Mouse (Mus musculus) midbrain, embryonic 16.5 days (tissue): ENCODE measurements at regions not wholly inside any gene's neighbourhood (a gene's known extent, or its start where the extent isn't known, plus 50 kb on each side); places are given as distances from the start of the nearest gene placed in this dataset.

Source experiments
- ATAC-seq: fragments of 200-750 bp; cut with Nextera tagmentation; 2 replicates; pipeline ENCODE4 v1.8.0; 2017; ENCODE audit warnings: moderate TSS enrichment
- H3K27ac ChIP-seq: fragments of 300-500 bp; sonication (generic); 2 replicates; pipeline ENCODE4 v1.5.1; 2014; ENCODE audit warnings: mild to moderate bottlenecking, low read length, mixed read lengths
- H3K27me3 ChIP-seq: fragments of 300-500 bp; sonication (generic); 2 replicates; pipeline ENCODE4 v1.6.1; 2014; ENCODE audit warnings: low read depth, low read length, mixed read lengths; ENCODE audit not compliant: control insufficient read depth, insufficient read depth
- H3K36me3 ChIP-seq: fragments of 300-500 bp; sonication (generic); 2 replicates; pipeline ENCODE4 v1.6.1; 2014; ENCODE audit warnings: mild to moderate bottlenecking, low read length, moderate library complexity, mixed read lengths; ENCODE audit not compliant: control insufficient read depth, insufficient read depth
- H3K4me1 ChIP-seq: fragments of 300-500 bp; sonication (generic); 2 replicates; pipeline ENCODE4 v1.6.1; 2014; ENCODE audit warnings: mild to moderate bottlenecking, low read length, mixed read lengths; ENCODE audit not compliant: control insufficient read depth, insufficient read depth
- H3K4me2 ChIP-seq: fragments of 300-500 bp; sonication (generic); 2 replicates; pipeline ENCODE4 v1.6.1; 2014; ENCODE audit warnings: mild to moderate bottlenecking, low read length, mixed read lengths
- H3K4me3 ChIP-seq: fragments of 300-500 bp; sonication (generic); 2 replicates; pipeline ENCODE4 v1.5.1; 2014; ENCODE audit warnings: low read depth, mild to moderate bottlenecking, low read length, moderate library complexity, mixed read lengths
- H3K9ac ChIP-seq: fragments of 300-500 bp; sonication (generic); 2 replicates; pipeline ENCODE4 v1.6.1; 2014; ENCODE audit warnings: low read depth, low read length, mixed read lengths
- H3K9me3 ChIP-seq: fragments of 300-500 bp; sonication (generic); replicated peaks from 2 replicates; pipeline ENCODE4 v1.6.1; 2014; ENCODE audit warnings: mild to moderate bottlenecking, low read length, mixed read lengths; ENCODE audit not compliant: control insufficient read depth, poor library complexity, severe bottlenecking
- WGBS: fragments of 180-500 bp; shearing (Covaris S2); extraction: QIAGEN DNeasy Blood & Tissue Kit; methylation state at CpG from one replicate; pipeline ENCODE4 v1.1.7; 2014; 5-methylcytosine and 5-hydroxymethylcytosine counted together

- WGBS, result 78% methylated on average over 1 of the region's 1 CpGs
Measured at GRCm38 (mm10) chr9:9606322-9606721, 367.4 kb upstream of the Arhgap42 start.

DNA sequence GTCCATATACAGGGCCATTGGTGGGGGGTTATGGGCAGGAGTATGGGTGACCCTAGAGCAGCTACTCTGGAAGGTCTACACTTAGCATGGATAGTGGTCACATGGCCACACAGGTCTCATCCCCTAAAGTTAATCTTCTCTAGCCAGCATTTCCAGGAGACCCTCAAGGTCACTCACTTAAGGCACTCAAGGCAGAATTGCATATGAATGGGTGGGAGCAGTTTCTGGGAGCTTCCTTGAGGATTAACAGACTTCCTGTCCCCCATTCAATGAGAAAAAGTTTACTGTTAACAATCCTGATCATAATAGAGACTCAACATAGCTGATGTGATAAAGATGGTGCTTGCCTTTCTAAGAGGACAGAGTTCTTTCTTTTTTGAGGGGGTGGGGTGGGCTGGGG, 352.4 kb upstream of the Arhgap42 start:
- Histone ChIP-seq H3K4me1 (no peaks in the 10 kb centered on the region), H3K4me3 (no peak overlapping the region), H3K4me2 (no peak overlapping the region), H3K27ac (no peak overlapping the region), H3K9ac (no peak overlapping the region), H3K27me3 (no peaks in the 10 kb centered on the region), H3K9me3 (no peaks in the 10 kb centered on the region), H3K36me3 (no peaks in the 10 kb centered on the region)
- ATAC-seq, result no peak

More at GRCm38 (mm10) chr9:9606322-9606721, 367.4 kb upstream of the Arhgap42 start:
- no peaks in the 10 kb centered on the region for H3K9me3 ChIP-seq
- H3K27ac ChIP-seq, result no peak overlapping the region
- H3K4me3 ChIP-seq, result no peak overlapping the region
- H3K4me2 ChIP-seq, result no peak overlapping the region
- ATAC-seq, result no peak
- H3K36me3 ChIP-seq, result no peaks in the 10 kb centered on the region
- no peak overlapping the region for H3K9ac ChIP-seq
- no peaks in the 10 kb centered on the region for H3K27me3 ChIP-seq
- H3K4me1 ChIP-seq, result no peaks in the 10 kb centered on the region

DNA sequence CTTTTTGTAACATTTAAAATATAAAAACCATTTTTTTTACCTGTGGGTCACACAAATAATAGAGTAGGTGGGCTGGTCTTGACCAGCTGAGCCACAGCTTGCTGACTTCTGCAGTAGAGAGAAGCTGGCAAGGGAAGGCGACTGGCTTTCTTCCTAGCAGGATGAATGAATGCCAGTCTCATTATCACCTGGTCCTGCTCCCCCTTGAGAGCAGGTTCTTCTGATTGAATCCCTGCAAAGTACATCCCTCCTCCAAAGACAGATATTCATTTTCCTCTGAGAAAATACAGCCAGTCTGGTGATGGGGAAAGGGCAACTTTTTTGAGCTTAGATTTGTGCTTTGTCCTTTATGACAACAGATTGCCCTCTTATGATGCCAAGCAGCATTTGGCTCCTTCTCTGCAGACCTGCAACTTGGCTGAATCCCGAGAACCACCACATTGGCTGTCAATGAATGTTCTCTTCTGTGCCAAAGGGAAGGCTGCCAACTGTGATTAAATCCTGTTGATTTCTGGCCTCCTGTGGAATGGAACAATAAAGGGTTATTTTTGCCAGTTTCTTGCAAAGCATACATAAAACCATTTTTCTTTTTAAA, 344.2 kb upstream of the Arhgap42 start:
- Histone ChIP-seq H3K36me3 (no peaks in the 10 kb centered on the region), H3K4me3 (no peak overlapping the region), H3K9ac (no peak overlapping the region), H3K4me1 (no peaks in the 10 kb centered on the region), H3K4me2 (no peak overlapping the region), H3K9me3 (no peaks in the 10 kb centered on the region), H3K27me3 (no peaks in the 10 kb centered on the region), H3K27ac (no peak overlapping the region)
- WGBS, result 57% methylated on average over 2 of the region's 2 CpGs
- peak; percentile 78 for ATAC-seq

DNA sequence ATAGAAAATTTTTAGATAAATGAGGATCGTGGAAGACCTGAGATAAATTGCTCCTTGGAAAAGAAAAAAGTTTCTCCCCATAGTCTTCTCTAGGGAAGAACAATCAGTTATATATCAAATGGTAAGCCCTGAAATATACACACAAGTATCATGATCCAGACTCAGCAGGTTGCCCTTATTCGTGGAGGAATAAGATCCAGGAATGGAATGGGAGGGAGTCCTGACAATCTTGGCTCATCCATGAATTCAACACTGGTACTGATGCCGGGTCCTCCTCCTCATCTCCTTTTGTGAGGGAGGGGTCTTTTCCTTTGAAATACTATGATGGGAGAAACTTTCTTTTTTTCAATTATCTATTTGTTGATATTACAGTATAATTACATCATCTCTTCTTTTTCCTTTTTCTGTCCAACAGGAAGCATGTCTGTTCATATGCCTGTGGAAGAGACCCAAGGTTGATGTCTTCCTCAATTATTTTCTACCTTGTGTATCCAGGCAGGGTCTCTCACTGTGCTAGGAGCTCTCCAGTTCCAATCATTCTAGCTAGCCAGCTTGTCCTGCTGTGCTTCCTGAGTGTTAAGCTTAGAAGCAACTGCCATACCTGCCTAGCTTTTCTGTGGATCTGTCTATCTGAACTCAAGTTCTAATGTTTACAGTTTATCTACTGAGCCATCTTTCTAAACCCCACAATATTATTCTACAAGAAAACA, 343.6 kb upstream of the Arhgap42 start:
- Histone ChIP-seq H3K4me2 (no peak overlapping the region), H3K9ac (no peak overlapping the region), H3K36me3 (no peaks in the 10 kb centered on the region), H3K27ac (no peak overlapping the region), H3K4me1 (no peaks in the 10 kb centered on the region), H3K4me3 (no peak overlapping the region), H3K27me3 (no peaks in the 10 kb centered on the region), H3K9me3 (no peaks in the 10 kb centered on the region)
- ATAC-seq, result no peak
- 90% methylated on average over 3 of the region's 3 CpGs for WGBS

- no peak overlapping the region for H3K9ac ChIP-seq
- H3K4me2 ChIP-seq, result no peak overlapping the region
Measured at GRCm38 (mm10) chr9:9568040-9568649, 329.2 kb upstream of the Arhgap42 start.

GRCm38 (mm10) chr9:9564551-9564950, 325.6 kb upstream of the Arhgap42 start:
- Histone ChIP-seq H3K4me2 (no peak overlapping the region), H3K9ac (no peak overlapping the region), H3K4me3 (no peak overlapping the region), H3K36me3 (no peaks in the 10 kb centered on the region), H3K27me3 (no peaks in the 10 kb centered on the region), H3K27ac (no peak overlapping the region), H3K4me1 (no peaks in the 10 kb centered on the region), H3K9me3 (no peaks in the 10 kb centered on the region)
- no peak for ATAC-seq

More at GRCm38 (mm10) chr9:9568040-9568649, 329.2 kb upstream of the Arhgap42 start:
- Histone ChIP-seq H3K27ac (no peak overlapping the region), H3K4me3 (no peak overlapping the region), H3K9me3 (no peaks in the 10 kb centered on the region), H3K36me3 (no peaks in the 10 kb centered on the region), H3K27me3 (no peaks in the 10 kb centered on the region), H3K4me1 (no peaks in the 10 kb centered on the region)
- WGBS, result 72% methylated on average over 5 of the region's 5 CpGs
- ATAC-seq, result no peak

GRCm38 (mm10) chr9:9548657-9549056, 309.8 kb upstream of the Arhgap42 start:
- H3K36me3 ChIP-seq, result no peaks in the 10 kb centered on the region
- H3K4me2 ChIP-seq, result no peak overlapping the region
- no peaks in the 10 kb centered on the region for H3K4me1 ChIP-seq
- H3K4me3 ChIP-seq, result no peak overlapping the region
- H3K27ac ChIP-seq, result no peak overlapping the region
- no peak for ATAC-seq
- no peaks in the 10 kb centered on the region for H3K9me3 ChIP-seq
- H3K27me3 ChIP-seq, result no peaks in the 10 kb centered on the region
- no peak overlapping the region for H3K9ac ChIP-seq

DNA sequence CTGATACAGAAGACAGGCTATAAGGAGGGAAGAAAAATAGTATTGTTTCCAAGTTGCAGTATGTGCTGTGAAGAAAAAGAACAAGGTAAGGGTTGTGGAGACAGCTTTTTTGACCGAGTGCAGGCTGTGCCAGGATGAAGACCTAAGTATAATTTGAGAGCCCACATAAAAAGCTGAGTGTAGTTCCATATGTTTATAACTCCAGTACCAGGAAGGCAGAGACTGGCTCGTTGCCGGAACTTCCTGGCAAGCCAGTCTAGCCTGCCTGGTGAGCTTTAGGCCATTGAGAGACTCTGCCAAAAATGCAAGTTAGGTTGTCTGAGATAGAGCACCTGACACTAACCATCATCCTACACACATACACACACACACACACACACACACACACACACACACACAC, 308.7 kb upstream of the Arhgap42 start:
- no peak overlapping the region for H3K9ac ChIP-seq
- no peak overlapping the region for H3K4me2 ChIP-seq
- peak; percentile 5; the same call in 1 of the 2 replicates for ATAC-seq
- H3K4me1 ChIP-seq, result no peaks in the 10 kb centered on the region
- H3K27ac ChIP-seq, result peak overlapping the region; percentile 22; the same call in 1 of the 2 replicates
- H3K4me3 ChIP-seq, result no peak overlapping the region
- no peaks in the 10 kb centered on the region for H3K9me3 ChIP-seq
- 89% methylated on average over 3 of the region's 3 CpGs for WGBS
- H3K36me3 ChIP-seq, result no peaks in the 10 kb centered on the region
- no peaks in the 10 kb centered on the region for H3K27me3 ChIP-seq

GRCm38 (mm10) chr9:9547121-9547520, 308.2 kb upstream of the Arhgap42 start:
- Histone ChIP-seq H3K36me3 (no peaks in the 10 kb centered on the region), H3K9me3 (no peaks in the 10 kb centered on the region), H3K4me2 (no peak overlapping the region), H3K4me3 (no peak overlapping the region), H3K9ac (no peak overlapping the region), H3K4me1 (no peaks in the 10 kb centered on the region), H3K27ac (no peak overlapping the region), H3K27me3 (no peaks in the 10 kb centered on the region)
- 57% methylated on average over 2 of the region's 2 CpGs for WGBS
- peak; percentile 76 for ATAC-seq
